In the genomic region with DNA sequence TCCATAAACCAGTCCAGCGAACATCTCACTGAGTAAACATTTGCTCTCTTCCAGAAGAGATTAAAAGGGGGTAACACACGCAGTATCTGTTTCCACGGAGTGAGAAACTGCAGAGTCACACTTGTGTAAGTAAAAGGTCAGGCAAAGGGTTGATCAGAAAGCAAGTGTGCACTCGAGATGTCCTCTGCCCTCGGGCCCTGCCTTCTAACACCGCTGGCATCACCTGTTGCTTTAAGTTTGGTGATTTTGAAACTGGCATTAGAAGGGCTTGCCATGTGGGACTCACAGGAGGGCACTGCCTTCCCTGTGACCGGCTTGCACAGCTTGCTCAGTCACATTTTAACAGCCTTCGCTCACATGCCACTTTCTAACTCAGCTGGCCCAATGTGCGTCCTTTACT, we compare ENCODE assay signal across 10 mouse cellular contexts. TPM values are rescaled to one million over a fixed set of nuclear protein-coding genes. Genes with fewer than 3 reads are reported as not detected.
DNase-seq lines count a peak whose midpoint lies in the region; ATAC-seq and TF ChIP-seq lines count a peak whose summit lies in the region.
"Had no signal": no experiment of that assay in that cellular context is flagged by ENCODE, and none has a peak within 500 bp of the region (broad histone marks: within the 10 kb centered on the region; RNA-seq: fewer than 3 reads in every experiment).

No protein-coding gene starts in this region.

- H3K4me1 ChIP-seq in kidney, embryonic 16.5 days (ENCODE audit: insufficient read depth, low read length): peaks cover 4% of the 10 kb centered on the region; the same call in 1 of the 2 replicates
- peaks cover 10% of the 10 kb centered on the region; the same call in 1 of the 2 replicates for H3K4me1 ChIP-seq in liver, postnatal 0 days (ENCODE audit: insufficient read depth)

- 57% methylated on average over 9 of the region's 9 CpGs for WGBS in kidney, embryonic 16.5 days
- 63% methylated on average over 9 of the region's 9 CpGs for WGBS in liver, postnatal 0 days (ENCODE audit: insufficient replicate concordance)

- no peak overlapping the region for H3K4me3 ChIP-seq in kidney, embryonic 16.5 days (ENCODE audit: low read length)
- H3K4me3 ChIP-seq in liver, postnatal 0 days (ENCODE audit: low read depth, low read length): no peak overlapping the region

- H3K36me3 ChIP-seq in kidney, embryonic 16.5 days (ENCODE audit: insufficient read depth, low read length): no peaks in the 10 kb centered on the region
- H3K36me3 ChIP-seq in liver, postnatal 0 days (replicated peaks; ENCODE audit: insufficient read depth, low read length): 0 out of 2 replicates have a peak, but pooled peaks cover 4% of the 10 kb centered on the region

- H3K9ac ChIP-seq in kidney, embryonic 16.5 days (replicated peaks; ENCODE audit: low read length): no peak overlapping the region
- H3K9ac ChIP-seq in liver, postnatal 0 days (replicated peaks): peak overlapping the region; percentile 34

- no peak for ATAC-seq in kidney, embryonic 16.5 days (ENCODE audit: low FRiP score, low TSS enrichment)
- ATAC-seq in liver, postnatal 0 days: peak; percentile 40

- H3K9me3 ChIP-seq in kidney, embryonic 16.5 days (ENCODE audit: low read length): no peaks in the 10 kb centered on the region
- no peaks in the 10 kb centered on the region for H3K9me3 ChIP-seq in liver, postnatal 0 days (ENCODE audit: low read length)

- H3K27ac ChIP-seq in kidney, embryonic 16.5 days (ENCODE audit: low read length): peak overlapping the region; percentile 65
- H3K27ac ChIP-seq in liver, postnatal 0 days (ENCODE audit: low read depth): peak overlapping the region; percentile 89

- TF ChIP-seq EP300 in liver, postnatal 0 days (IDR thresholded peaks at IDR 0.05; ENCODE audit: low read depth): no peak

- peak; percentile 37 for DNase-seq in adrenal gland, postnatal 10 days
- no peak for DNase-seq in adrenal gland, postnatal 4 days (ENCODE audit: low spot score in 2 of 2)
- peak; percentile 27 for DNase-seq in lung, postnatal 36 days
- no peak for DNase-seq in lung, postnatal 14 days
- DNase-seq in liver, postnatal 0 days: no peak
- DNase-seq in yolk sac, embryonic 10.5 days (ENCODE audit: low spot score): no peak
- no peak for DNase-seq in frontal cortex, adult 2 months (ENCODE audit: extremely low spot score in 1 of 2, low spot score in 1 of 2)
- DNase-seq: cerebellum, postnatal 36 days; right cerebral cortex, postnatal 14 days had no signal

- TF ChIP-seq CTCF in liver, postnatal 0 days (IDR thresholded peaks at IDR 0.05; ENCODE audit: low read depth): no peak

- H3K27me3 ChIP-seq in kidney, embryonic 16.5 days (ENCODE audit: insufficient read depth, low read length): no peaks in the 10 kb centered on the region
- no peaks in the 10 kb centered on the region for H3K27me3 ChIP-seq in liver, postnatal 0 days (ENCODE audit: insufficient read depth, low read length)

- H3K4me2 ChIP-seq in kidney, embryonic 16.5 days (replicated peaks; ENCODE audit: low read depth, low read length): no peak overlapping the region
- H3K4me2 ChIP-seq in liver, postnatal 0 days (ENCODE audit: low read depth, low read length): peak overlapping the region; percentile 43

RNA-seq across cellular contexts. Expression of a gene that starts 9.2 kb away (rescaled TPM):
- 10 to 100 TPM; 66.3 to 74.5 TPM for total RNA-seq in adrenal gland, postnatal 10 days (2021)
- total RNA-seq in adrenal gland, postnatal 4 days (2021): 10 to 100 TPM; 58.3 to 61.3 TPM
- 57.7 and 68.8 TPM in 2 replicates for polyA plus RNA-seq in kidney, embryonic 16.5 days (2015; fragmentation: Nextera tagmentation; extraction: Ambion mirVana)
- polyA plus RNA-seq in liver, postnatal 0 days (2015; fragmentation: Nextera tagmentation; extraction: Ambion mirVana): 23.5 and 24.8 TPM in 2 replicates
- 19.2 and 21.3 TPM in 2 replicates for polyA plus RNA-seq in frontal cortex, adult 2 months (2012; rRNA removed)

RNA-seq across cellular contexts. Expression of a gene that starts 9.2 kb away (rescaled TPM):
- 1 to 10 TPM; 5.7 to 8.4 TPM for total RNA-seq in adrenal gland, postnatal 10 days (2021)
- 1 to 10 TPM; 3.0 to 5.1 TPM for total RNA-seq in adrenal gland, postnatal 4 days (2021)
- 1.5 and 2.2 TPM in 2 replicates for polyA plus RNA-seq in kidney, embryonic 16.5 days (2015; fragmentation: Nextera tagmentation; extraction: Ambion mirVana)
- polyA plus RNA-seq in liver, postnatal 0 days (2015; fragmentation: Nextera tagmentation; extraction: Ambion mirVana): 0.34 and 0.51 TPM in 2 replicates
- 7.2 and 8.5 TPM in 2 replicates for polyA plus RNA-seq in frontal cortex, adult 2 months (2012; rRNA removed)

RNA-seq across cellular contexts. Expression of a gene that starts 17.3 kb away (rescaled TPM):
- total RNA-seq in adrenal gland, postnatal 10 days (2021): 10 to 100 TPM; 13.9 to 14.7 TPM
- total RNA-seq in adrenal gland, postnatal 4 days (2021): 10 to 100 TPM; 19.4 to 19.6 TPM
- polyA plus RNA-seq in kidney, embryonic 16.5 days (2015; fragmentation: Nextera tagmentation; extraction: Ambion mirVana): 22.3 and 23.0 TPM in 2 replicates
- 13.3 and 13.9 TPM in 2 replicates for polyA plus RNA-seq in liver, postnatal 0 days (2015; fragmentation: Nextera tagmentation; extraction: Ambion mirVana)
- polyA plus RNA-seq in frontal cortex, adult 2 months (2012; rRNA removed): 15.1 and 18.3 TPM in 2 replicates

RNA-seq across cellular contexts. Expression of a gene that starts 38.0 kb away (rescaled TPM):
- total RNA-seq in adrenal gland, postnatal 10 days (2021): 1 to 10 TPM; 1.7 to 4.3 TPM
- total RNA-seq in adrenal gland, postnatal 4 days (2021): 1 to 10 TPM; 2.0 to 2.7 TPM
- polyA plus RNA-seq in kidney, embryonic 16.5 days (2015; fragmentation: Nextera tagmentation; extraction: Ambion mirVana): 4.0 and 4.6 TPM in 2 replicates
- polyA plus RNA-seq in liver, postnatal 0 days (2015; fragmentation: Nextera tagmentation; extraction: Ambion mirVana): 0.15 and 0.31 TPM in 2 replicates
- 15.1 and 15.5 TPM in 2 replicates for polyA plus RNA-seq in frontal cortex, adult 2 months (2012; rRNA removed)

RNA-seq across cellular contexts. Expression of a gene that starts 38.2 kb away (rescaled TPM):
- total RNA-seq in adrenal gland, postnatal 10 days (2021): 100 to 1,000 TPM; 100 to 114 TPM
- total RNA-seq in adrenal gland, postnatal 4 days (2021): 10 to 100 TPM; 60.5 to 64.9 TPM
- polyA plus RNA-seq in kidney, embryonic 16.5 days (2015; fragmentation: Nextera tagmentation; extraction: Ambion mirVana): 54.3 and 56.0 TPM in 2 replicates
- polyA plus RNA-seq in liver, postnatal 0 days (2015; fragmentation: Nextera tagmentation; extraction: Ambion mirVana): 17.6 and 18.7 TPM in 2 replicates
- 34.9 and 38.8 TPM in 2 replicates for polyA plus RNA-seq in frontal cortex, adult 2 months (2012; rRNA removed)

Comparison
In these comparisons a context has a peak if more than half of its experiments do, and no peak if none do; other contexts are left out.
1. DNase-seq: peak in adrenal gland, postnatal 10 days (single experiment) and lung, postnatal 36 days (single experiment); none in adrenal gland, postnatal 4 days (0 of 2), lung, postnatal 14 days (single experiment), liver, postnatal 0 days (single experiment), yolk sac, embryonic 10.5 days (single experiment) and frontal cortex, adult 2 months (0 of 2).